19 mouse cellular contexts compared by ENCODE assay signal in genomic region chr9:83910926-83911325, GRCm38 (mm10). TPM values are rescaled to one million over a fixed set of nuclear protein-coding genes. Genes with fewer than 3 reads are reported as not detected.
DNase-seq lines count a peak whose midpoint lies in the region; ATAC-seq lines count a peak whose summit lies in the region.
"Had no signal": no experiment of that assay in that cellular context is flagged by ENCODE, and none has a peak within 500 bp of the region (broad histone marks: within the 10 kb centered on the region; RNA-seq: fewer than 3 reads in every experiment).

No protein-coding gene starts in this region.

- no peak for ATAC-seq in erythroid progenitor cell, adult 5-6 weeks (replicated peaks; ENCODE audit: low FRiP score, poor library complexity, severe bottlenecking)
- ATAC-seq: activated CD4-positive, CD25-positive, alpha-beta regulatory T cell, adult 4 months; CD4-positive, CD25-positive, alpha-beta regulatory T cell, adult 4 months; Patski had no signal

- peak; percentile 47 for DNase-seq in retina, adult 2 months (ENCODE audit: low read depth, low spot score)
- no peak for DNase-seq in retina, embryonic 14.5 days (ENCODE audit: low spot score)
- peak; percentile 54 for DNase-seq in retina, postnatal 1 day
- peak; percentile 56 for DNase-seq in retina, postnatal 7 days (ENCODE audit: low read depth, low spot score)
- DNase-seq in gastrocnemius, postnatal 36 days, result no peak
- DNase-seq: adrenal gland, adult 2 months; adrenal gland, adult 8-10 months; adrenal gland, postnatal 10 days; adrenal gland, postnatal 14 days; adrenal gland, postnatal 25 days; adrenal gland, postnatal 36 days; B cell, adult 2 months; cerebellum, adult 11 months; cerebellum, adult 11-12 months; cerebellum, adult 18-20 months had no signal

- intact Hi-C loops in gastrocnemius, postnatal 36 days (cut with DNase I), result no loop called here

RNA-seq across cellular contexts. Expression of gene Bckdhb, which starts 14.0 kb away (rescaled TPM):
- total RNA-seq in gastrocnemius, postnatal 36 days (2021), result 10 to 100 TPM; 27.3 to 53.4 TPM
- total RNA-seq in erythroid progenitor cell, adult 5-6 weeks (2015; ENCODE audit: low replicate concordance), result 5.0 TPM in 1 of 2 replicates, not detected in the other
- not detected in 2 replicates for total RNA-seq in erythroid progenitor cell, adult 5-6 weeks (2017; ENCODE audit: low replicate concordance)

Comparison
In these comparisons a context has a peak if more than half of its experiments do, and no peak if none do; other contexts are left out.
1. DNase-seq: peak in retina, adult 2 months (single experiment), retina, postnatal 1 day (single experiment) and retina, postnatal 7 days (single experiment); none in retina, embryonic 14.5 days (single experiment) and gastrocnemius, postnatal 36 days (0 of 2).
2. RNA of gene Bckdhb, which starts 14.0 kb away (total RNA-seq): 27.3 to 53.4 TPM in gastrocnemius, postnatal 36 days; 5.0 TPM in erythroid progenitor cell, adult 5-6 weeks; every median in the first group is over 4 times any median in the second.